Mouse (Mus musculus): Measurements from ENCODE around the gene Casp9. TPM values are rescaled to one million over a fixed set of nuclear protein-coding genes. Genes with fewer than 3 reads are reported as not detected.
A peak's percentile ranks its signal among the peaks of the same experiment; 100 is the strongest.

Gene Casp9
- polyA plus RNA-seq, 1 experiment from 2014 or later = 21.2 TPM

DNA sequence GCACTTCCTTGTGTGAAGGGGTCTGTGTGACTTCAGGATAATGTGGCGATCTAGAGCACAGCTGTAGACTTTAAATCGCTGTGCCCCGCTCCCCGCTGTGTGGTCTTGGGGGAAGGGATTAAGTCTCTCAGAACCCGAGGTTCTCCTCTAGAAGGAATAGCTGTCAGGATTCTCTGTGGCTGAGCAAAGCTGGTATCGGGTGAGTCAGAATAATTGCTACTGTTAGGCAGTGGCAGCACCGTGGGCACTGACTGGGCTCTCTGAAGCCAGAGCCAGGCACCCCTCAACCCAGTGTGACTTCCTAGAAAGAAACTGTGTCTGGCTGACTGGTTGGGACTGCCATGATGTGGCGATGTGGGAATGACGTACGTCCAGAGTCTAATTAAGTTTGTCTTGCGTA is 37.0 kb downstream of the Casp9 start:
- 58% methylated on average over 11 of the region's 11 CpGs for WGBS
- no peak overlapping the region for H3K4me3 ChIP-seq (ENCODE audit: low read depth, low read length)

DNA sequence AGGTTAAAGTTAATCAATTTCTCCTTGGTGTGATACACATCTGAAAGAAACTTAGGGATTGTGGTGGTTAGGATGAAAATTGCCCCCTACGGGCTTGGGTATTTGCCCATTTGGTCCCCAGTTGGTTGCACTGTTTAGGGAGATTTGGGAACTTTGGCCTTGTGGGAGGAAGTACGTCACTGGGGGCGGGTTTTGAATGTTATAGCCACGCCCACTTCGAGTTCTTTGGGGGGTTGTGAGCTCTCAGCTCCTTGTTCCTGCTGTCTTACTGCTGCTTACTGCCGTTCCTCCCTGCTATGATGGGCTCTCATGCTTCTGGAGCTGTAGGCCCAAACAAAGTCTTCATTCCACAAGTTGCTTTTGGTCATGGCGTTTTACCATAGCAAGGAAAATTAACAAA is 37.9 kb downstream of the Casp9 start:
- no peak overlapping the region for H3K9ac ChIP-seq (ENCODE audit: low read length)
- no peak overlapping the region for H3K4me2 ChIP-seq (ENCODE audit: low read depth, low read length, severe bottlenecking)
- H3K9me3 ChIP-seq (ENCODE audit: control insufficient read depth, low read length) = no peaks in the 10 kb centered on the region
- H3K4me3 ChIP-seq (ENCODE audit: low read depth, low read length) = no peak overlapping the region
- no peak for DNase-seq (ENCODE audit: low spot score)
- H3K4me1 ChIP-seq (replicated peaks; ENCODE audit: control insufficient read depth, insufficient read depth, low read length) = no peaks in the 10 kb centered on the region
- H3K27ac ChIP-seq (ENCODE audit: low read depth, low read length) = no peak overlapping the region
- WGBS = 82% methylated on average over 7 of the region's 7 CpGs
- no peaks in the 10 kb centered on the region for H3K36me3 ChIP-seq (ENCODE audit: control insufficient read depth, insufficient read depth, low read length)
- H3K27me3 ChIP-seq (ENCODE audit: control insufficient read depth, insufficient read depth, low read length) = no peaks in the 10 kb centered on the region
- no peak for ATAC-seq (replicated peaks; ENCODE audit: low FRiP score)

More for the DNA sequence above, 37.0 kb downstream of the Casp9 start:
- H3K4me2 ChIP-seq (ENCODE audit: low read depth, low read length, severe bottlenecking) = no peak overlapping the region
- no peaks in the 10 kb centered on the region for H3K27me3 ChIP-seq (ENCODE audit: control insufficient read depth, insufficient read depth, low read length)
- DNase-seq (ENCODE audit: low spot score) = no peak
- no peak overlapping the region for H3K9ac ChIP-seq (ENCODE audit: low read length)
- H3K9me3 ChIP-seq (ENCODE audit: control insufficient read depth, low read length) = no peaks in the 10 kb centered on the region
- no peaks in the 10 kb centered on the region for H3K36me3 ChIP-seq (ENCODE audit: control insufficient read depth, insufficient read depth, low read length)
- ATAC-seq (replicated peaks; ENCODE audit: low FRiP score) = no peak
- H3K27ac ChIP-seq (ENCODE audit: low read depth, low read length) = no peak overlapping the region
- no peaks in the 10 kb centered on the region for H3K4me1 ChIP-seq (replicated peaks; ENCODE audit: control insufficient read depth, insufficient read depth, low read length)

DNA sequence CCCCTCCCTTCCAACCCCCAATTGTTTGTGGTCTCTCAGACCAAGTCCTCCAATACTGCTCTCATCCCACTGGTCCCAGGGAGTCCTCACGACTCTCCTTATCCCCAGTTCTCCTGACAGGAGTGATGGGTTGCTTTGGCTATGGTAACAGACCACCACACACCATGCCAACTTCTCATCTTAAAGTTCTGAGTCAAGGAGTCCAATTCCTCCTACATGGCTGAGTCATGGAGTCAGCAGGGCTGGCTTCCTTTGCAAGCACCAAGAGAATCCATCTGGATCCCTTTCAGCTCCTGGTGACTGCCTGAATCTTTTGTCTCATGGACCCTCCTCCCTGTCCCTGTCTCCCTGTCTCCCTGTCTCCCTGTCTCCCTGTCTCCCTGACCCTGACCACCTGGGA is 40.5 kb downstream of the Casp9 start:
- 55% methylated on average over 1 of the region's 1 CpGs for WGBS

GRCm38 (mm10) chr4:141834536-141835095 is 41.2 kb downstream of the Casp9 start:
- no peaks in the 10 kb centered on the region for H3K36me3 ChIP-seq (ENCODE audit: control insufficient read depth, insufficient read depth, low read length)
- no peak overlapping the region for H3K4me2 ChIP-seq (ENCODE audit: low read depth, low read length, severe bottlenecking)
- H3K4me3 ChIP-seq (ENCODE audit: low read depth, low read length) = no peak overlapping the region
- no peak overlapping the region for H3K27ac ChIP-seq (ENCODE audit: low read depth, low read length)
- H3K9ac ChIP-seq (ENCODE audit: low read length) = no peak overlapping the region
- 75% methylated on average over 5 of the region's 5 CpGs for WGBS
- H3K27me3 ChIP-seq (ENCODE audit: control insufficient read depth, insufficient read depth, low read length) = no peaks in the 10 kb centered on the region
- no peaks in the 10 kb centered on the region for H3K4me1 ChIP-seq (replicated peaks; ENCODE audit: control insufficient read depth, insufficient read depth, low read length)
- ATAC-seq (replicated peaks; ENCODE audit: low FRiP score) = no peak
- H3K9me3 ChIP-seq (ENCODE audit: control insufficient read depth, low read length) = no peaks in the 10 kb centered on the region
- DNase-seq (ENCODE audit: low spot score) = no peak

More for the DNA sequence above, 40.5 kb downstream of the Casp9 start:
- H3K4me1 ChIP-seq (replicated peaks; ENCODE audit: control insufficient read depth, insufficient read depth, low read length) = no peaks in the 10 kb centered on the region
- no peaks in the 10 kb centered on the region for H3K27me3 ChIP-seq (ENCODE audit: control insufficient read depth, insufficient read depth, low read length)
- H3K4me3 ChIP-seq (ENCODE audit: low read depth, low read length) = no peak overlapping the region
- no peak for ATAC-seq (replicated peaks; ENCODE audit: low FRiP score)
- no peaks in the 10 kb centered on the region for H3K9me3 ChIP-seq (ENCODE audit: control insufficient read depth, low read length)
- no peak overlapping the region for H3K4me2 ChIP-seq (ENCODE audit: low read depth, low read length, severe bottlenecking)
- no peak for DNase-seq (ENCODE audit: low spot score)
- H3K36me3 ChIP-seq (ENCODE audit: control insufficient read depth, insufficient read depth, low read length) = no peaks in the 10 kb centered on the region
- no peak overlapping the region for H3K9ac ChIP-seq (ENCODE audit: low read length)
- H3K27ac ChIP-seq (ENCODE audit: low read depth, low read length) = no peak overlapping the region

DNA sequence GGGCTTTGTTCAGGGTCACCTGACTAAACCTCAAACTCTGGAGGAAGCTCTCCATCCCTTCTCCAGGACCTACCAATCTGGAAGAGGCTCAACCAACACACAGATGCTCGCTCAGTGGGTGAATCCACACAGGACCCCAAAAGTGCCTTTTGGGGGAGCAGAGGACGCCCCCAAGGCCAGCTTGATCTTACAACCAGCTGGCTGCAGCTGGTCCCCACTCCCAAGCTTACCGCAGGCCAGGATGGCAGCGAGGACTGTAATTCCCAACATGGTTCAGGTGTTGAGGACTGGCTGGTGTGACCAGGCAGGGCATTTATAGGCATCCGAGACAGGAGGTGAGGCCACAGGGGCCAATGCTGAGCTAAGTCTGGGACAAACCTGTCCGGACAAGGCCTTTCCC is 52.6 kb downstream of the Casp9 start, which contains the start of gene Ctrc:
TSS of gene Ctrc (minus strand) at position 361 of the 400 bp plus-strand sequence.
- Histone ChIP-seq H3K4me1 (replicated peaks; ENCODE audit: control insufficient read depth, insufficient read depth, low read length) (no peaks in the 10 kb centered on the region), H3K27ac (ENCODE audit: low read depth, low read length) (no peak within 1 kb of the TSS), H3K27me3 (ENCODE audit: control insufficient read depth, insufficient read depth, low read length) (no peaks in the 10 kb centered on the region), H3K9me3 (ENCODE audit: control insufficient read depth, low read length) (no peaks in the 10 kb centered on the region), H3K4me3 (ENCODE audit: low read depth, low read length) (no peak within 1 kb of the TSS), H3K9ac (ENCODE audit: low read length) (no peak within 1 kb of the TSS), H3K36me3 (ENCODE audit: control insufficient read depth, insufficient read depth, low read length) (no peaks in the 10 kb centered on the region), H3K4me2 (ENCODE audit: low read depth, low read length, severe bottlenecking) (no peak within 1 kb of the TSS)
- 82% methylated on average over 6 of the region's 6 CpGs for WGBS
- ATAC-seq (replicated peaks; ENCODE audit: low FRiP score) = no peak
- no peak for DNase-seq (ENCODE audit: low spot score)

- WGBS = 80% methylated on average over 9 of the region's 9 CpGs
Measured at GRCm38 (mm10) chr4:141853437-141853836, 60.0 kb downstream of the Casp9 start.

GRCm38 (mm10) chr4:141857422-141857930 is 64.1 kb downstream of the Casp9 start:
- Histone ChIP-seq H3K4me1 (replicated peaks; ENCODE audit: control insufficient read depth, insufficient read depth, low read length) (no peaks in the 10 kb centered on the region), H3K9me3 (ENCODE audit: control insufficient read depth, low read length) (no peaks in the 10 kb centered on the region), H3K9ac (ENCODE audit: low read length) (no peak overlapping the region; the same call in 1 of the 2 replicates), H3K27me3 (ENCODE audit: control insufficient read depth, insufficient read depth, low read length) (no peaks in the 10 kb centered on the region), H3K27ac (ENCODE audit: low read depth, low read length) (no peak overlapping the region), H3K4me3 (ENCODE audit: low read depth, low read length) (no peak overlapping the region), H3K36me3 (ENCODE audit: control insufficient read depth, insufficient read depth, low read length) (no peaks in the 10 kb centered on the region), H3K4me2 (ENCODE audit: low read depth, low read length, severe bottlenecking) (no peak overlapping the region)
- peak; percentile 74 for ATAC-seq (replicated peaks; ENCODE audit: low FRiP score)
- WGBS = 21% methylated on average over 10 of the region's 10 CpGs
- peak; percentile 91 for DNase-seq (ENCODE audit: low spot score)

More at GRCm38 (mm10) chr4:141853437-141853836, 60.0 kb downstream of the Casp9 start:
- ATAC-seq (replicated peaks; ENCODE audit: low FRiP score) (no peak), DNase-seq (ENCODE audit: low spot score) (peak; percentile 75)
- Histone ChIP-seq H3K27ac (ENCODE audit: low read depth, low read length) (no peak overlapping the region), H3K27me3 (ENCODE audit: control insufficient read depth, insufficient read depth, low read length) (no peaks in the 10 kb centered on the region), H3K9ac (ENCODE audit: low read length) (no peak overlapping the region), H3K4me3 (ENCODE audit: low read depth, low read length) (no peak overlapping the region), H3K36me3 (ENCODE audit: control insufficient read depth, insufficient read depth, low read length) (no peaks in the 10 kb centered on the region), H3K4me1 (replicated peaks; ENCODE audit: control insufficient read depth, insufficient read depth, low read length) (no peaks in the 10 kb centered on the region), H3K4me2 (ENCODE audit: low read depth, low read length, severe bottlenecking) (no peak overlapping the region), H3K9me3 (ENCODE audit: control insufficient read depth, low read length) (no peaks in the 10 kb centered on the region)

- H3K27me3 ChIP-seq (ENCODE audit: control insufficient read depth, insufficient read depth, low read length) = no peaks in the 10 kb centered on the region
- WGBS = 95% methylated on average over 20 of the region's 20 CpGs
- H3K4me3 ChIP-seq (ENCODE audit: low read depth, low read length) = no peak overlapping the region
- no peak overlapping the region for H3K27ac ChIP-seq (ENCODE audit: low read depth, low read length)
- ATAC-seq (replicated peaks; ENCODE audit: low FRiP score) (no peak), DNase-seq (ENCODE audit: low spot score) (no peak)
- H3K4me2 ChIP-seq (ENCODE audit: low read depth, low read length, severe bottlenecking) = no peak overlapping the region
- H3K9ac ChIP-seq (ENCODE audit: low read length) = no peak overlapping the region
- no peaks in the 10 kb centered on the region for H3K9me3 ChIP-seq (ENCODE audit: control insufficient read depth, low read length)
- no peaks in the 10 kb centered on the region for H3K36me3 ChIP-seq (ENCODE audit: control insufficient read depth, insufficient read depth, low read length)
- no peaks in the 10 kb centered on the region for H3K4me1 ChIP-seq (replicated peaks; ENCODE audit: control insufficient read depth, insufficient read depth, low read length)
Measured at GRCm38 (mm10) chr4:141858501-141858900, 65.1 kb downstream of the Casp9 start.

- Histone ChIP-seq H3K9ac (ENCODE audit: low read length) (no peak overlapping the region), H3K36me3 (ENCODE audit: control insufficient read depth, insufficient read depth, low read length) (no peaks in the 10 kb centered on the region), H3K9me3 (ENCODE audit: control insufficient read depth, low read length) (no peaks in the 10 kb centered on the region), H3K27me3 (ENCODE audit: control insufficient read depth, insufficient read depth, low read length) (no peaks in the 10 kb centered on the region), H3K4me1 (replicated peaks; ENCODE audit: control insufficient read depth, insufficient read depth, low read length) (no peaks in the 10 kb centered on the region), H3K4me2 (ENCODE audit: low read depth, low read length, severe bottlenecking) (no peak overlapping the region), H3K4me3 (ENCODE audit: low read depth, low read length) (no peak overlapping the region), H3K27ac (ENCODE audit: low read depth, low read length) (no peak overlapping the region)
- DNase-seq (ENCODE audit: low spot score) (no peak), ATAC-seq (replicated peaks; ENCODE audit: low FRiP score) (no peak)
- WGBS = 90% methylated on average over 14 of the region's 14 CpGs
Measured at GRCm38 (mm10) chr4:141859351-141859750, 65.9 kb downstream of the Casp9 start.
